Mouse (Mus musculus) yolk sac, embryonic 10.5 days (tissue): ENCODE measurements around the gene Gna15.

Source experiments
- DNase-seq: peaks from one replicate; pipeline ENCODE4 v3.0.0-alpha.2; 2017; ENCODE audit warnings: low spot score

Gna15 gene

DNA sequence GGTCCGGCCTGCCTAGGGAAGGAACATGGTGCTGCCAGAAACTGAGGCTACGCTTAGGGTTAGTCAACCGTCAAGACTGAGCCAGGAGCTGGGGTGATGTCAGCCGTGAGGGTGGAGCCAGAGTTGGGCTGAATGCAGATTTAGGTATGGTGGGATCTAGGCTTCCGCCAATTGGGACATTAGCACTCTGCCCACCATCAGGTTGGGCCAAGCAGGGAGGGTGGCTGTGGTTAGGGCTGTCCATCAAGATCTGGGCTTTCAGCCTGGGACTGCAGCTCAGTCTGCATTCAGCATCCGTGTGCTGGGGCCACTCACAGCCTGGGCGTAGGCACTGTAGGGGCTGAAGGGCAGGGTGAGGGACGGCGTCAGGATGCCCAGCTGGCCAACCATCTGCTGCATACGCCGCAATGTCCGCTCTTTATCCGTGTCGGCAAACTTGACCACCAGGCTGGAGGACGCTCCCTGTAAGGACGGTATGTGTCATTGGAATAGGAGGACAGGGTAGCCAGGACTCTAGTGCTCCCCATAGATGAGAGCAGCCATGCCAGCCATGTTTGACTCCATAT, 56.3 kb downstream of the Gna15 start:
- no peak for DNase-seq

DNA sequence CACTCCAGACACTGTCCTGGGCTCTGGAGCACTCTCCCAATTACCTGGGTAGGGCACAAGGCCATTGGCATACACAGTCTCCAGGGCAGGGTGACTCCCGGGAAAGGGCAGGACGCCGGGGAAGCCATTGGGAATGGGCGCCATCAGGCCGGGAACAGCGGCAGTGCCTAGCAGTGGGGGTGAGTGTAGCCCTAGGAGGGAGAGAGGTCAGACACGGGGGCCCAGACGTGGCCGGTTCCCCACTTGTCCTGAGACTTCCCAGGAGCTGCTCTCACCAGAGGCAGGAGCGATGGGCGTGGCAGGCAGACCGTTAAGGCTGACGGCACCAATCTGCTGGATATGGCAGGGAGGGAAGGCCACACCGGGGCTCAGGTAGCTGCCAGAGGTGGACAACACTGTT, 57.1 kb downstream of the Gna15 start:
- DNase-seq: no peak

GRCm38 (mm10) chr10:81466066-81466465, 58.0 kb downstream of the Gna15 start:
- no peak for DNase-seq

GRCm38 (mm10) chr10:81465265-81465645, 58.8 kb downstream of the Gna15 start:
- DNase-seq: no peak

GRCm38 (mm10) chr10:81464405-81465264, 59.4 kb downstream of the Gna15 start:
- peak; percentile 55 for DNase-seq

DNA sequence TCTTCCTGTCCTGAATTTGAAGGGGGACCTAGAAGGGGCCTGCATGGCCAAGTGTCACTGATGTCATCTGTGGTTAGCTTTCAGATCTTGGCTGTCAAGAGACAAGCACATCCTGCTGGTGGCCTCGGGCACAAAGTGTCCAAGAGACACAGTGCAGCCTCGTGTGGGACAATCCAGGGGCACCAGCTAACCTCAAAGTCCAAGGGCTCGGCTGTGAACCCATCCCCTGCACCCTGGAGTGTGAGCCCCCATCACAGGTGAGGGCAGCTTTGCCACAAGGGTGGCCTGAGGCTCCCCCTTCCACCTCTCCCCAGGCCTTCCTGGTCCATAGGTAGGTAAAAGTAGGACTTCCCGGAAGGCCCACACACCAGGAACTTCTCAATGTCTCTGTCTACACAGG, 60.5 kb downstream of the Gna15 start:
- DNase-seq: no peak

GRCm38 (mm10) chr10:81462917-81463316, 61.1 kb downstream of the Gna15 start:
- DNase-seq: no peak

- DNase-seq: no peak
Measured at GRCm38 (mm10) chr10:81462415-81462804, 61.6 kb downstream of the Gna15 start.

GRCm38 (mm10) chr10:81461673-81462414, 62.2 kb downstream of the Gna15 start:
- DNase-seq: no peak

- no peak for DNase-seq
Measured at GRCm38 (mm10) chr10:81460951-81461350, 63.1 kb downstream of the Gna15 start.

DNA sequence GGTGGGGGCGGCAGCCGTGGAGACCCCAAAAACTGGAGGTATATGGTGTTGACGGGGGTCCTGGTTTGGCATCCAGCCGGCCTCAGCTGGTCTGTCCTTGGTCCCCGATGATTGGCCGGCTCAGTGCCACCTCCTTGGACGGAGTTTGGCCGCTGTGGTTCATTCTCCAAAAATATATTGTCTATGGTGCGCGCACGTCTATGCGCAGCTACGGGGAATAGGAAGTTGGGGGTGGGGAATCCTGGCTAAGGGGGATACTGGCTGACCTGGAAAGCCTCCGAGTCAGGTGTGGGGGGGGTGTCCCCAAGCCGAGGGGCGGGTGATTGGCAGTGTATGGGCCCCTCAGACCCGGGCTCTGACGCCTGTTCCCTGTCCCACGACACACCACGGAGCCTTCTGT, 63.6 kb downstream of the Gna15 start:
- no peak for DNase-seq

GRCm38 (mm10) chr10:81459399-81459798, 64.6 kb downstream of the Gna15 start:
- no peak for DNase-seq

DNA sequence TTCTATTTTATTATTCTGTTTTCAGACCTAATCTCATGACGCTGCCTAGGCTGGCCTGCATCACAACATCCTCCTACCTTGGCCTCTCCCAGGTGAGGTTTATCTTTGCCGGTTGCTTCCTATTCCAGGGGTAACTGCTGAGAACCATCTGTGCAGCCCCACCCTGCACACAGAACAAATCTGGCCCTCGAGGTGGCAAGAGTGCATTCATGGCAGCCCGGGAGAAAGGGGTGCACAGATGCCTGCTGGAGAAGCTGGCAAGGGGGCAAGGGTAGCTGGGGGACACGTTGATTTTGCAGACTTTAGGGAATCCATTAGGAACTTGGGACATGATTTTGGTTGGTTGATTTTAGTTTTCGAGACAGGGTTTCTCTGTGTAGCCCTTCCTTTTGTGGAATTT, 65.8 kb downstream of the Gna15 start:
- no peak for DNase-seq

GRCm38 (mm10) chr10:81457624-81458023, 66.4 kb downstream of the Gna15 start:
- no peak for DNase-seq

DNA sequence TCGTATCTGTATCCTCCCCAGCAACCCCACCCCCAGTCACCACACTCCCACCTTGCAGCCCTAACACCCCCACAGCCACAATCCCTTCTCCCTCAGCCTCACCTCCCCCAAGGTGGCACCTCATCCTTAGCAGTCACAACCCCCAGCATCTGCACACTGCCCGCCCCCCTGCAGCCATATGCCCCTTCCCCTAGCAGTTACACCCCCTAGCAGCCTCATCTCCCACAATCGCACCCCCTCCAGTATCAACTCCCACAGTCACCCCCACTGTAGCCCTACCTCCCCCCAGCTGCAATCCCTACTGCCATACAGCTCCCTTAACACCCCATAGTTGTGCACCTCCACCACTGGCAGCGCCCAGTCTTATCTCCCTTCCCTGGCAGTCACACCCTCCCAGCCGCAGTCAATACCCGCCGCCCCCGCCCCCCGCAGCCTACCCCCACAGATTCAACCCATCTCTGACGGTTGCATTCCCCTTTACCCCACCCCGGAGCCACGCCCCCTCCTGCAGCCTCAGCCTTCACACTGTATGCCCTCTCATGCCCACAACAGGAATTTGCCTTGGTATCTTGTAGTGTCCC, 67.0 kb downstream of the Gna15 start:
- DNase-seq: no peak

GRCm38 (mm10) chr10:81455181-81455895, 68.7 kb downstream of the Gna15 start, which contains the start of gene Nfic:
TSS of gene Nfic (minus strand) at chr10:81455635.
- no peak for DNase-seq

- DNase-seq: no peak
Measured at GRCm38 (mm10) chr10:81454106-81454505, 69.9 kb downstream of the Gna15 start.

GRCm38 (mm10) chr10:81452947-81453288, 71.1 kb downstream of the Gna15 start:
- DNase-seq: no peak
